Mouse (Mus musculus) CH12.LX (cell line): ENCODE results near the gene Pln.

Experiments used
- CTCF ChIP-seq, 2 experiments: IDR thresholded peaks in 1 of 2; conservative IDR thresholded peaks in 1 of 2; 2 replicates each; pipeline ENCODE4 v1.5.1; 2011 to 2012; ENCODE audit warnings: low read depth in 2 of 2, low read length in 2 of 2, improper control_type of control experiment in 1 of 2, inconsistent platforms in 1 of 2, mild to moderate bottlenecking in 1 of 2, moderate library complexity in 1 of 2
- MAX ChIP-seq: IDR thresholded peaks from 2 replicates; pipeline ENCODE4 v1.6.1; 2011; ENCODE audit warnings: low read length, improper control_type of control experiment
- MEF2A ChIP-seq: IDR thresholded peaks from 2 replicates; pipeline ENCODE4 v1.6.1; 2014; ENCODE audit warnings: low read depth, mild to moderate bottlenecking, inconsistent platforms, low read length, improper control_type of control experiment, borderline replicate concordance
- NELFE ChIP-seq: IDR thresholded peaks from 2 replicates; pipeline ENCODE4 v1.6.1; 2011; ENCODE audit warnings: low read depth, low read length, improper control_type of control experiment
- NRF1 ChIP-seq: IDR thresholded peaks from 2 replicates; pipeline ENCODE4 v1.6.1; 2014; ENCODE audit warnings: low read depth, mild to moderate bottlenecking, inconsistent platforms, low read length, improper control_type of control experiment, moderate library complexity
- POLR2A ChIP-seq: IDR thresholded peaks from 2 replicates; pipeline ENCODE4 v1.6.1; 2011; ENCODE audit warnings: low read depth, mild to moderate bottlenecking, improper control_type of control experiment, low read length
- POLR2AphosphoS2 ChIP-seq: IDR thresholded peaks from 2 replicates; pipeline ENCODE4 v1.6.1; 2011; ENCODE audit warnings: low read depth, low read length, improper control_type of control experiment
- UBTF ChIP-seq: IDR thresholded peaks from 2 replicates; pipeline ENCODE4 v1.6.1; 2012; ENCODE audit warnings: low read depth, mild to moderate bottlenecking, inconsistent platforms, low read length, improper control_type of control experiment, moderate library complexity
- ZKSCAN1 ChIP-seq: IDR thresholded peaks from 2 replicates; pipeline ENCODE4 v1.6.1; 2012; ENCODE audit warnings: low read depth, inconsistent platforms, low read length, improper control_type of control experiment, borderline replicate concordance

DNA sequence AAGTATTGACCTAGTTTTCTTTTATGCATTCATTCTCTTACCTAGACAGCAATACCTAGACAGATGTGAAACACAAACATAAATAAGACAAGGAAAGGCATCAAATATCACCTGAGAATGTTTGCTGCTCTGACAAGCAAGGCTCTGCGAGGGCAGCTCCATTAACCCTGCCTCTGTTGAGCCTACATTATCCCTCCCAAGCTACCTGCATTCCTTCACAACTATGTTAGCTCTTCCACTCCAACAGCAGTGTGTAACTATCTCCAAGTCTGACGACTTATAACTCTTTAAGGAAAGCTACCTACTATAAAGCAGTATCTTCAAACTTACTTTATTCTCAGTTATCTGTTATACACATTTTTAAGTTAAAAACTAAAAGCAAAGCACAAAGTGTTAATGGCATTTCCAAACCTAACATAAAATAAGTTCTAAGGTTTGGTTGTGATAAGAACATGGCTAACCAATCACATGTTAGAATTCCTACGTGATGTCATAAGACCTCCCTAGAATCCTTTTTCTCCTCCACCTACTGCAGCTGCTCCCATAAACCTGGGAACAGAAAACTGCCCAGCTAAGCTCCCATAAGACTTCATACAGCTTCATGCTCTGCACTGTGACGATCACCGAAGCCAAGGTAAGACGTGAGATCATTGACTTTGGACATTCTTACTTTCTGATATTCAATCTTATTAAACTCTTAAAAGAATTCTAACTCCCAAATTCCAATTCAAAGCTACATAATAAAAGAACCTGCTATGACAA, at the start of gene Pln:
- TF ChIP-seq UBTF (no peak), POLR2A (no peak), NRF1 (no peak), CTCF (conservative IDR thresholded peaks at IDR 0.05 in 1 of 2, IDR thresholded peaks at IDR 0.05 in 1 of 2; ENCODE audit: low read depth in 2 of 2, low read length in 2 of 2) (no peak), MEF2A (no peak), NELFE (no peak), MAX (no peak), POLR2AphosphoS2 (no peak), ZKSCAN1 (no peak)
